Mouse (Mus musculus) megakaryocyte, embryonic 14.5 days (primary cell): ENCODE data around the gene Kmt2e. TPM values are rescaled to one million over a fixed set of nuclear protein-coding genes. Genes with fewer than 3 reads are reported as not detected.

Experiments
- H3K27me3 ChIP-seq: replicated peaks from 2 replicates; pipeline ENCODE3; 2012; ENCODE audit warnings: inconsistent platforms
- H3K36me3 ChIP-seq: replicated peaks from 2 replicates; pipeline ENCODE3; 2012; ENCODE audit warnings: low read length, inconsistent platforms, mixed read lengths
- H3K4me1 ChIP-seq: 2 replicates; pipeline ENCODE4 v1.6.1; 2012; ENCODE audit warnings: inconsistent platforms
- H3K4me3 ChIP-seq: replicated peaks from 2 replicates; pipeline ENCODE3; 2012; ENCODE audit warnings: moderate library complexity, mild to moderate bottlenecking, inconsistent platforms
- H3K9me3 ChIP-seq: 2 replicates; pipeline ENCODE4 v1.6.1; 2012; ENCODE audit warnings: inconsistent platforms
- FLI1 ChIP-seq: IDR thresholded peaks from 2 replicates; pipeline ENCODE4 v1.6.1; 2012; ENCODE audit warnings: low read length, inconsistent platforms, mixed read lengths
- GATA1 ChIP-seq: IDR thresholded peaks from 3 replicates; pipeline ENCODE4 v1.6.1; 2012; ENCODE audit warnings: mixed read lengths, low read length, inconsistent platforms, borderline replicate concordance
- polyA plus RNA-seq: library from polyadenylated mRNA; stranded (reverse); fragments of >175 nt; gene quantifications from 2 replicates; pipeline ENCODE4 v1.2.3, GENCODE M21; 2012; ENCODE audit warnings: low replicate concordance; ENCODE audit not compliant: insufficient read depth

The Kmt2e gene
- polyA plus RNA-seq, 1 experiment = 6.2 TPM

DNA sequence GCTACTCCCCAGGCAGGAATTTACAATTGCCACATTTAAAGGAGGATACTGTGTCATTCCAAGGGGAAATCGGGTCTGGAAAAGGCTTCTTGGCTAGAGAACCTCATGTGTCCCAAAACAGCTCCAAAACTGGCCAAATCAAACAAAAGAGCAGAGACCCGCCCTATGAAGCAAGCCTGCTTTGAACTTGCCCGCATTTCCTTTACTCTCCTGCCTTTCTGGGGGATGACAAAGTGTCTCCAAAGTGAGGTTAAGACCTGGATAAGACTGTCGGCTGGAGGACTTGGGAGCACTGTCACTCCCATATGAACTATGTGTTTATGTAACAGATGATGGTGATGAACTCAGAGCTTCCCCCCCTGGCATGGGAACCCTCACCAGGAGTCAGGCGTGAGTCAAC lies 26.1 kb upstream of the Kmt2e start:
- H3K4me1 ChIP-seq = peaks cover 34% of the 10 kb centered on the region
- TF ChIP-seq GATA1 (no peak), FLI1 (no peak)
- no peaks in the 10 kb centered on the region for H3K27me3 ChIP-seq
- no peak overlapping the region for H3K4me3 ChIP-seq
- peaks cover 68% of the 10 kb centered on the region for H3K36me3 ChIP-seq
- no peaks in the 10 kb centered on the region for H3K9me3 ChIP-seq

GRCm38 (mm10) chr5:23410040-23410717 lies 24.1 kb upstream of the Kmt2e start:
- Histone ChIP-seq H3K27me3 (no peaks in the 10 kb centered on the region), H3K36me3 (peaks cover 82% of the 10 kb centered on the region), H3K4me1 (peaks cover 53% of the 10 kb centered on the region), H3K9me3 (no peaks in the 10 kb centered on the region), H3K4me3 (peak overlapping the region; percentile 35)
- TF ChIP-seq GATA1 (no peak), FLI1 (no peak)

GRCm38 (mm10) chr5:23410718-23411101 lies 23.5 kb upstream of the Kmt2e start:
- peaks cover 78% of the 10 kb centered on the region for H3K36me3 ChIP-seq
- no peak for TF ChIP-seq FLI1
- no peak for TF ChIP-seq GATA1
- H3K4me1 ChIP-seq = peaks cover 53% of the 10 kb centered on the region
- no peaks in the 10 kb centered on the region for H3K27me3 ChIP-seq
- H3K9me3 ChIP-seq = no peaks in the 10 kb centered on the region
- H3K4me3 ChIP-seq = no peak overlapping the region

DNA sequence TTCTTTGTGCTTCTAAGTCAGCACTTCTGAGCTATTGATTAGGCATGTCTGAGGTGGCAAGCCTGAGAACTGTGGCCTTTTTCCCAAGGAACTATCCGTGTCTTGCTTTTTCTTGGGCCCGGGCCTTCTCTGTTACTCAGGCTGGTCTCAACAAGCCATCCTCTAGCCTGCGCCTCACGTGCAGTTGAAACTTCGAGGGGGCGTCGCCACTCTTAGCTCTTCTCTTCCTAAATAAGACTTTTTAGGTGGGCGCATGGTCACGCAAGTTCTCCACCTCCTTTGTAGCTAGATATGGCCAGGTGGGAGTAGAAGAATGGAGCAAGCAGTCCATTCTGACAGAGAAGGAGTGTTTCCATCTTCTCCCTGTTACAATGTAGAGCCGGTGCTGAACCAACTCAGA lies 22.6 kb upstream of the Kmt2e start:
- H3K4me1 ChIP-seq = peaks cover 60% of the 10 kb centered on the region
- H3K4me3 ChIP-seq = no peak overlapping the region
- no peaks in the 10 kb centered on the region for H3K27me3 ChIP-seq
- TF ChIP-seq GATA1 (no peak), FLI1 (no peak)
- H3K9me3 ChIP-seq = no peaks in the 10 kb centered on the region
- H3K36me3 ChIP-seq = peaks cover 73% of the 10 kb centered on the region

DNA sequence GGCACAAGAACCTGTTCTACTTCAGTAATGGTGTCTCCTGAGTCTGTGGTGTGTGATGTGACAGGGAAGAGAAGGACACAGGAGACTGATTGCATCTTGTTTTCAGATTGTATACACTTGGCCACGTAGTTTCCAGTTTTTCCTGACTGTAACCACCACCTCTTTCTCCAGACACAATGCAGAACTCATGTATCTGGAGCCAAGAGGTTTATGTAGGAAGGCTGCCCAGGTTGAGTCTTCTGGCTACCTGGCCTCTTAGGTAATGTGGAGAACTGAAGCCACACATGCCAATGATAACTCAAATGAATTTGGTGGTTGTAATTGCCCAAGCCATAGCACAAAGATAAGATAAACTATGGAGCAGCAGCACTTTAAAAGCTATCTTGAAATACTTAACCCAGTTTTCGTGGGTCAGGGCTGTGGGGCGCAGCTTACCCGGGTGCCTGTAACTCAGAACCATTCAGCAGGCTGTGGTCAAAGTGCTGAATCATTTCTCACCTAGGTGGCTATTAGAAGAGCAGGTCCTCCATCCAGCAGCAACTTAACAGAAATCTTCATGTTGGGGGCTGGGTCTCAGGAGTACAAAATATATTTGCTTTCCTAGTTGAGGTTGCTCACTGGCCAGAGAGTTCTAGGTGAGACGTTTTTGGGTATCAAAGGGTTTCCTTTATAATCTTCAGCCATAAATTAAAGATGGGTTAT lies 21.8 kb upstream of the Kmt2e start:
- Histone ChIP-seq H3K4me1 (peaks cover 67% of the 10 kb centered on the region), H3K36me3 (peaks cover 79% of the 10 kb centered on the region), H3K9me3 (no peaks in the 10 kb centered on the region), H3K4me3 (no peak overlapping the region), H3K27me3 (no peaks in the 10 kb centered on the region)
- no peak for TF ChIP-seq FLI1

- TF ChIP-seq FLI1 = no peak
- TF ChIP-seq GATA1 = no peak
- Histone ChIP-seq H3K36me3 (peaks cover 76% of the 10 kb centered on the region), H3K27me3 (no peaks in the 10 kb centered on the region), H3K4me3 (no peak overlapping the region), H3K4me1 (peaks cover 71% of the 10 kb centered on the region), H3K9me3 (no peaks in the 10 kb centered on the region)
Measured at GRCm38 (mm10) chr5:23413058-23413457, 21.2 kb upstream of the Kmt2e start.

- Histone ChIP-seq H3K9me3 (no peaks in the 10 kb centered on the region), H3K36me3 (peaks cover 72% of the 10 kb centered on the region), H3K4me1 (peaks cover 72% of the 10 kb centered on the region), H3K27me3 (no peaks in the 10 kb centered on the region), H3K4me3 (no peak overlapping the region)
- no peak for TF ChIP-seq GATA1
- no peak for TF ChIP-seq FLI1
Measured at GRCm38 (mm10) chr5:23413575-23414470, 20.4 kb upstream of the Kmt2e start.

- Histone ChIP-seq H3K36me3 (peaks cover 66% of the 10 kb centered on the region), H3K4me3 (no peak overlapping the region), H3K27me3 (no peaks in the 10 kb centered on the region), H3K4me1 (peaks cover 79% of the 10 kb centered on the region), H3K9me3 (no peaks in the 10 kb centered on the region)
- TF ChIP-seq FLI1 = no peak
- TF ChIP-seq GATA1 = no peak
Measured at GRCm38 (mm10) chr5:23414490-23415126, 19.6 kb upstream of the Kmt2e start.

- no peaks in the 10 kb centered on the region for H3K9me3 ChIP-seq
- peak overlapping the region; percentile 83 for H3K4me3 ChIP-seq
- peaks cover 81% of the 10 kb centered on the region for H3K4me1 ChIP-seq
- no peak for TF ChIP-seq FLI1
- no peak for TF ChIP-seq GATA1
- H3K27me3 ChIP-seq = no peaks in the 10 kb centered on the region
- H3K36me3 ChIP-seq = peaks cover 55% of the 10 kb centered on the region
Measured at GRCm38 (mm10) chr5:23415571-23416285, 18.5 kb upstream of the Kmt2e start.
